Mouse (Mus musculus) Patski (cell line): ENCODE measurements at regions not wholly inside any gene's neighbourhood (a gene's known extent, or its start where the extent isn't known, plus 50 kb on each side); places are given as distances from the start of the nearest gene placed in this dataset.

ENCODE experiments used
- ATAC-seq: fragments of 100-300 bp; one replicate; pipeline ENCODE4 v1.8.0; 2021
- CTCF ChIA-PET: fragments of 350-600 bp; sonication (Branson Sonifier 250); formaldehyde crosslinking; loops from one replicate; lab custom pipeline; 2022; ENCODE audit warnings: inconsistent platforms; lab: Charles Lee
- POLR2A ChIA-PET: fragments of 350-600 bp; sonication (Branson Sonifier 250); formaldehyde crosslinking; loops from one replicate; lab custom pipeline; 2022; ENCODE audit warnings: antibody characterized with exemption, inconsistent platforms; lab: Charles Lee
- DNase-seq: peaks from one replicate; pipeline ENCODE4 v3.0.0-alpha.2; 2011; ENCODE audit warnings: low read depth, low spot score
- H3K27me3 ChIP-seq: fragments of 371-371 bp; one replicate; pipeline ENCODE4 v1.5.1; 2021
- CTCF ChIP-seq: fragments of 100-300 bp; IDR thresholded peaks from one replicate; pipeline ENCODE4 v1.5.1; 2021
- in situ Hi-C: fragments of 300-500 bp; cut with MboI; formaldehyde crosslinking; loops from 3 replicates; pipeline ENCODE4 v1.11.1; 2018; ENCODE audit warnings: low pct_unique_long_range_greater_than_20kb, mixed read lengths

DNA sequence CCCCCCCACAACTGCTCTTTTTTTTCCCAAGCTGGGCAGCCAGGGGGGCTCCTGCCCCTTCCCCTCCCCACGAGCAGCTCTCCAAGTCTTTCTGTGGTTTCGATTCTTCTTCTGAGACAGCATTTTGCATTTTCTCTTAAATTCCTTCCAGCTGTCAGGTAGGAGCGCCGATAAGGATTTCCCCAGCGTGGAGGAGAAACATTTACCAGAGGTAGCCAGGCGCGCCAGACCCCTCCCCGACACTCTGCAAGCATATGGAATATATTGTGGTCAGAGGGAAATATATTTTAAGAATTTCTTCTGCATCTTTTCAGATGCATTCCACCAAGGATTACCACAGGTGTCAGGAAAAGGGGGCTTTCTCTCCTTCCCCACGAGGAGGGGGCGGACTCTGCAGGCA lies 111.9 kb downstream of the Tbx5 start:
- ATAC-seq, result no peak
- CTCF ChIA-PET, result no interaction called here
- peaks cover 5% of the 10 kb centered on the region for H3K27me3 ChIP-seq
- DNase-seq, result no peak
- no peak for TF ChIP-seq CTCF
- POLR2A ChIA-PET, result no interaction called here
- in situ Hi-C loops, result no loop called here

DNA sequence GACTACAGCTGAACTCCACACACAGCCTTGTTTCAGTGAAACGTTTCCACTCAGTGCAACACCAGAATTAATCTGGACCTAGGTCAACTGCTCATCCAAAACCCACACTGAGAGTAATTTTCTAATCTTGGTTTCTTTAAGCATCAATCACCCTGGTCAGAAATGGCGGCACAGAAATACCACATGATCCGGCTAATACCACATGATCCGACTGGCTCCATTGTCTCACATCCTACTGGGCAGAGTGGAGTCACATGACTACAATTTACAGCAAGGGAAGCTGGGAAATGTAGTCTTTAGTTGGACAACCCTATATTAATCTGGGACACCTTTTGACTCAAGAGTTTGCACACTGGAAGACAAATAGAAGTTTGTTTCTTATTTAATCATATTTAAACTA lies 115.9 kb downstream of the Tbx5 start:
- CTCF ChIA-PET, result interaction anchor here (2.2 kb wide), 1 partner anchor 12 kb away, joined by 5 read pairs; no protein-coding TSS in a partner anchor
- TF ChIP-seq CTCF, result no peak

DNA sequence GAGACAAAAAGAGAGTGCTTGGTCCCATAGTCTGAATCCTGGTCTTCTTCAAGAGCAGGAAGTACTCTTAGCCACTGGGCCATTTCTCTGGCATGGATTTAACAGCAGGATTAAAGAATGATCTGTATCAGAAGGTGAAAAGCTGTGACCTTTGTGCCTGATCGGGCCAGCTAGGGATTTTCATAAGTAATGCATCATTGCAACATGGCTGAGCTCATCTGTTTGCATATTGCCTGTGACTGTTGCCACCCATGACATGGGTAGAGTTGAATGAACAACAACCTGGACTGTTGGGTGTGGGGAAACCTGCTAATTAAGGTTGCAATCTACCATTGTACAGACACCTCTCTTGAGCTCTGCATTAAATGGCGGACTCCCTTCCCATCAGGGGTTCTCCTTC lies 119.6 kb downstream of the Tbx5 start:
- ChIA-PET CTCF (no interaction called here), POLR2A (no interaction called here)
- TF ChIP-seq CTCF, result no peak
- no peak for ATAC-seq
- in situ Hi-C loops, result no loop called here
- peaks cover under 1% of the 10 kb centered on the region for H3K27me3 ChIP-seq
- DNase-seq, result no peak

More for the DNA sequence above, 115.9 kb downstream of the Tbx5 start:
- peaks cover 5% of the 10 kb centered on the region for H3K27me3 ChIP-seq
- DNase-seq, result no peak
- in situ Hi-C loops, result no loop called here
- no peak for ATAC-seq
- POLR2A ChIA-PET, result no interaction called here

DNA sequence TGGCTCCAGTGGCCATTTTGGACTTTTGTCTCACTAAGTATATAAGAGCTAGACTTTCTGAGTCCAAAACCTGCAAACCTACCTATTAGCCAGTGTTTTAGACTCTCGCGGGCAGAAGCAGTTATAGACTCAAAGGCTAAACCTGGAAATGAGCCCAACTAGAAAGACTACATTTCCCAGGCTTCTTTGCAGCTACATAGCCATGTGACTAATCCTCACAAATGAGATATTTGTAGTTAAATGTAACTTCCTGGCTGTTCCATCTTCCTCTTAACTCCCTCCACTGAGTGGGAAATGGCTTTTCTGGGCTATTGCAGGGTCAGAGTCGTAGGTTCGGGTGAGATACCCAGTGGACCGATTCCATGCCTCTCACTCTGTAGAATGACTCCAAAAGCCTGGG lies 120.7 kb downstream of the Tbx5 start:
- CTCF ChIA-PET, result no interaction called here
- in situ Hi-C loops, result no loop called here
- POLR2A ChIA-PET, result no interaction called here
- H3K27me3 ChIP-seq, result peaks cover 3% of the 10 kb centered on the region
- DNase-seq (no peak), ATAC-seq (no peak)
- TF ChIP-seq CTCF, result no peak

DNA sequence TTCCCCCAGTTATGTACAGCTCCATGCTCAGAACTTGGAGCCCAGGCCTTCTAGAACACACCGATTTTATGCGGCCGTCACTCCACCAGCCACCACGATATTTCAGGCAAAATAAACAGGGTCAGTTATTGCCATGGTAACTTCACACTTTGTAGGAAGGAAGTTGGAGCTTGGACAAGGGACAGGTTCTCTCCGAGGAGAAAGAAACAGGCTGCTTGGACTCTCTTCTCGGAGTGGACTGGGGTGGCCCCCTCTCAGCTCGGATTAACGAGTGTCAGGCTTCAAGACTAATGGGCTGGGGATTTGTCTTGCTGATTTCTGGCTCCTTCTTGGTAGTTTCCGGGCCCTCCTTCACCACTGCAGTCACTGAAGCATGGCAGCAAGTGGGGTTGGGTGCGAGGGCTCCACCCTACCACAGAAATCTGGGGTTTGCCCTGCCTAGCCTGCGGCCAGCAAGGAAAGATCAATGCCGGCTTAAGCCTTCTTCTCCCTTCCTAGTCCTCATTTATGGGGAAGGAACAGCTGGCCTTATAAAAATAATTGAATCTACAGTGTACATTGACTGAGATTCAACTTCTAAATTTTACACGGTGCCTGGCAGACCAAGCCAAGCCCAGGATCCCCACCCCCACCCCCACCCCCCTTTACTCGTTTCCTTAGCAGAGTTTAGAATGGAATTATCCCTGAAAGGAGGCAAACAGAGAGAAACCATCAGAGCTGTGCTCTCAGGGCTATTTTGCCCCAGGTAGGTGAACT lies 121.5 kb downstream of the Tbx5 start:
- POLR2A ChIA-PET, result no interaction called here
- no peak for ATAC-seq
- H3K27me3 ChIP-seq, result peaks cover 3% of the 10 kb centered on the region
- CTCF ChIA-PET, result no interaction called here
- DNase-seq, result no peak
- no peak for TF ChIP-seq CTCF
- in situ Hi-C loops, result no loop called here

DNA sequence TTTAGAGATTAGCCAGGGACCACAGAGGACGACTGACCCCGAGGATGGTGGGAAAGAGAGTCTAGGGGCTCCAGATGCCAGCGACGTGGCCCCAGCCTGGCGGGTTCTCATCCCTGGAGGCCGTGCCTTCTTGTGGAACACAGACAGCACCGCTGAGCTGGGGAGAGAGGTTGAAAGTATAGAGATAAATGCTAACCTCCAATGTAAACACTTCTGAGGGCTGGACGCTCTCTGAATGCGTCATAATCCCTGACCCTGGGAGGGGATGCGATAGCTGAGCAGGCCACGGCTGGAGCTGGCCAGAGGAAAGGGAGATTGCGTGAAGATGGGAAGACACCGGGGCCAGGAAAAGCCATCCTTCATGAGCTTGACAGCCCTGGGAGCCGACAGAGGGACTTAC lies 126.5 kb downstream of the Tbx5 start:
- ChIA-PET POLR2A (no interaction called here), CTCF (interaction anchor here (1.0 to 1.9 kb wide), 2 partner anchors 9 to 11 kb away, joined by 4 to 5 read pairs; no protein-coding TSS in a partner anchor)
- ATAC-seq (no peak), DNase-seq (no peak)
- TF ChIP-seq CTCF, result no peak
- H3K27me3 ChIP-seq, result peaks cover 9% of the 10 kb centered on the region
- in situ Hi-C loops, result no loop called here

DNA sequence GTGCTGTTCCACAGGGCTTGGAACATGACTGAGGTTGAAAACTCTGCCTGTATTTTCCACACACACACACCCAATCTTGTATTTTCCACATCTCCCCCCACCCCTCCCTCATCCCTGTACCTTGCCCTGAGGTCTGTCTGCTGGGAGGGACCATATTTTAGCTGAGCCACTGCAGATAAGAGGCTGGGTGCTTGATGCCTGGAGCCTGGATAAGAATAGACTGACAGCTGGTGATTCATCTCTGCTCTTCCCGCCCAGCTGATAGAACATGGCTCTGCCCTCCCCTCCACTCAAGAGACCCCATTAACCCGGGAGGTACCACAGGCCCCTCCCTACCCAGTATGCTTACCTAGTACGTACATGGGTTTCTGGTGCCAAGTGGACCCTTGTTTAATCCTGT lies 132.3 kb downstream of the Tbx5 start:
- ChIA-PET CTCF (no interaction called here), POLR2A (no interaction called here)
- ATAC-seq (no peak), DNase-seq (no peak)
- no peak for TF ChIP-seq CTCF
- in situ Hi-C loops, result no loop called here
- H3K27me3 ChIP-seq, result peaks cover 22% of the 10 kb centered on the region

DNA sequence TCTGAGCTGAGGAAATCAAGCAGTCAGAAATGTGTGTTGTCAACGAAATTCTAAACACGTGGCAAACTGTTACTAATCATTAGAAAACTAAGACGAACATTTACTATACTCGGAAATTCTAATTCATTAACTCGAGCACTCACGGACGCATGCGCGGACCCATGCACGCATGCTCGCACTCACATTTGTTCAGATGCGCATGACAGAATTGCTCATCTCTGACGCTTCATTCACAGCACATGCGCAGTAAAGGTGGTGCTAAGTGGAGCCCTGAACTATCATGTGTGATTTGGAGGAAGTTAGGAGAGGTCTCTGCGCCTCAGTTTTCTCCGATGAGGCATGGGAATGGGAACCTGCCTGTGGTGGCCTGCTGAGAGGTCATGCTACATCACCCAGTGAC lies 138.8 kb downstream of the Tbx5 start:
- TF ChIP-seq CTCF, result no peak
- ATAC-seq, result no peak

DNA sequence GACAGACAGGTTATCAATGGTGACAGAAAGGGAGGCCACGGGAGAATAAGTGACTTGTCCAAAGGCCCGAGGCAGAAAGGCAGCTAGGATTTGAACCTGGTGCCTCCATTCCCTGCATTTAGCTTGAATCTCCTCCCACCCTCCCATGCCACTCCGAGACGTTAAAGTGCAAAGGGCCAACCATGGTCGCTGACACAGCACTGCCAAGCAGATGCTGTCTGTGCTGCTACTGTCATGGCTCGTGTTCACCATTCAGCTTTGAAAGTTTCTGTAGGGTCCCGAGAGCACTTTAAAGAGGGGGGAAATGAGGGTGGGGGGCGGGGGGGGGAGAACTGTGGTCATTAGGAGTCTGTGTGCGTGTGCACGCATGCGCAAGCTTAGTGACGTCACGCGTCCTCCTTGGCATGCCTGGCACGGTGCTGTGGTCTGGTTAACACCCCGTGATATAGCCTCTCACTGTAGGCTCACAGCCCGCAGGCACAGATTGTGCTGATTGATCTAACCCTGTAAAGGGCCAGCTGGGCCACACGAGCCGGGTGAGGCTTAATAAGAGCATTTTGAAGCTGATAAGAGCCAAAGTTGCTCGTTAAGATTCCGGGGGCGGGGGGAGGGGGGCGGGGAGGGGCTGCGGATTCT lies 140.5 kb downstream of the Tbx5 start:
- TF ChIP-seq CTCF, result no peak
- DNase-seq (no peak), ATAC-seq (no peak)
- H3K27me3 ChIP-seq, result peaks cover 3% of the 10 kb centered on the region
- ChIA-PET CTCF (no interaction called here), POLR2A (no interaction called here)
- in situ Hi-C loops, result no loop called here

More for the DNA sequence above, 138.8 kb downstream of the Tbx5 start:
- H3K27me3 ChIP-seq, result peaks cover 10% of the 10 kb centered on the region
- DNase-seq, result no peak
- in situ Hi-C loops, result no loop called here
- ChIA-PET CTCF (no interaction called here), POLR2A (no interaction called here)

DNA sequence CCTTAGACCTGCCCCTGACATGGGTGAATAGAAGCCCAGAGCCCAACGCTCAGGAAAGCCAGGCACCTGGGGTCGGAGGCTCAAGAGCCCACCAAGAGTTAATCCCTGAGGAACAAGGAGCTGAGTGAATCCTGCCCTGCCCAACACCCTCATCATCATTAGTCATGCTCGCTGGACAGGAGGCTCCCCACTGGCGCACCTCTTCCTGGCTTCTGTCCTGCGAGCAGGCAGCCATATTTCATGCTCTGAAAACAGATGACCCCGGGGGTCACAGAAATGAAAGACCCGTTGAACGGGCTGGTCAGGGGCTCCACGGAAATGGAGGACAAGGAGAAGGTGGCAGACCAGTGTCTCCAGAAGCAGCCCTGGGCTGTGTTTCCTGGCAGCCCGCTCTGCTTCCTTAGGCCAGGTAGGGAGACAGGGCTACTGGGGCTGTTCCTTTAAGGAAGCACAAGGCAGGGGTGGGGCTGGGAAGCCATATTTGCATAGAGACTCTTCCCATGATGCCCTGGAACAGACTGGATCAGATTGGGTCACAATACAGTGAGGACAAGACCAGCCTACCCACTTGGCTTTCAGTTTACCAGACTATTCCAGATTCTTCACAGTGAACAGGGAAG lies 138.1 kb upstream of the Rbm19 start:
- ATAC-seq (no peak), DNase-seq (no peak)
- ChIA-PET CTCF (no interaction called here), POLR2A (no interaction called here)
- H3K27me3 ChIP-seq, result no peaks in the 10 kb centered on the region
- in situ Hi-C loops, result no loop called here
- no peak for TF ChIP-seq CTCF
